ENCODE assay signal across 18 mouse cellular contexts in the genomic region with DNA sequence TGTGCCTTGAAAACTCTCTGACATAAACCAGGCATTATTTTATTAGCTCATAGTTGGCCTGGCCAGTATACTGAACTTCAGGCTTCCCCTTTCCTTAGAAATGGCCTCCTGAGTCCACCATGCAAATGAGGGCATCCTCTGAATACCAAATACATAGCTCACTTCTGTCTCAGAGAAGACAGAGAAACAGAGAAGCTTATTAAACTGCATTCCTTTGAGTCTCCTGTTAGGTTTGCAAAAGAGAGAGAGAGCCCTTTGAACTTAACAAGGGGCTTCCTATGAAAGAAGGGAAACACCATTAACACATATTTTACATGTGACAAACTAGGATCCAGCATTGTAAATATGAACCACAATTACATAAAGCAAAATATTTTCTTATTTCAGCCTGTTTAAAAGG.
"Had no signal": no experiment of that assay in that cellular context is flagged by ENCODE, and none has a peak within 500 bp of the region (broad histone marks: within the 10 kb centered on the region; RNA-seq: fewer than 3 reads in every experiment).

No protein-coding gene starts in this region.

- H3K27me3 ChIP-seq: kidney, embryonic 15.5 days; liver, embryonic 13.5 days; neural tube, embryonic 12.5 days; neural tube, embryonic 15.5 days had no signal

- H3K4me2 ChIP-seq: kidney, embryonic 15.5 days; liver, embryonic 13.5 days; neural tube, embryonic 12.5 days; neural tube, embryonic 15.5 days had no signal

- DNase-seq: kidney, adult 11 months; kidney, adult 8-10 months; kidney, postnatal 10 days; kidney, postnatal 4 days; liver, embryonic 13.5 days; lung, adult 2 months; lung, postnatal 14 days; lung, postnatal 4 days; right cerebral cortex, adult 18-20 months; right cerebral cortex, postnatal 14 days; right cerebral cortex, postnatal 4 days; thymus, adult 2 months; thymus, postnatal 14 days; thymus, postnatal 4 days had no signal

- H3K36me3 ChIP-seq: kidney, embryonic 15.5 days; liver, embryonic 13.5 days; neural tube, embryonic 12.5 days; neural tube, embryonic 15.5 days had no signal

- H3K9ac ChIP-seq: kidney, embryonic 15.5 days; liver, embryonic 13.5 days; neural tube, embryonic 12.5 days; neural tube, embryonic 15.5 days had no signal

- H3K4me3 ChIP-seq: kidney, embryonic 15.5 days; liver, embryonic 13.5 days; neural tube, embryonic 12.5 days; neural tube, embryonic 15.5 days had no signal

- H3K27ac ChIP-seq: kidney, embryonic 15.5 days; liver, embryonic 13.5 days; neural tube, embryonic 12.5 days; neural tube, embryonic 15.5 days; stomach, postnatal 0 days had no signal

- H3K9me3 ChIP-seq: kidney, embryonic 15.5 days; liver, embryonic 13.5 days; neural tube, embryonic 12.5 days; neural tube, embryonic 15.5 days had no signal

- H3K4me1 ChIP-seq: kidney, embryonic 15.5 days; liver, embryonic 13.5 days; neural tube, embryonic 12.5 days had no signal
